Mouse (Mus musculus) forebrain, embryonic 16.5 days (tissue): ENCODE results near the gene Ccdc85a. TPM values are rescaled to one million over a fixed set of nuclear protein-coding genes. Genes with fewer than 3 reads are reported as not detected.

Experiments
- ATAC-seq: fragments of 200-750 bp; cut with Nextera tagmentation; 2 replicates; pipeline ENCODE4 v1.8.0; 2017; ENCODE audit warnings: mild to moderate bottlenecking, moderate library complexity
- H3K27ac ChIP-seq: fragments of 300-500 bp; sonication (generic); 2 replicates; pipeline ENCODE4 v1.5.1; 2014; ENCODE audit warnings: low read length, control low read depth
- H3K27me3 ChIP-seq: fragments of 300-500 bp; sonication (generic); replicated peaks from 2 replicates; pipeline ENCODE4 v1.6.1; 2014; ENCODE audit warnings: low read length; ENCODE audit not compliant: control insufficient read depth, insufficient read depth
- H3K36me3 ChIP-seq: fragments of 300-500 bp; sonication (generic); 2 replicates; pipeline ENCODE4 v1.6.1; 2014; ENCODE audit not compliant: control insufficient read depth, insufficient read depth
- H3K4me1 ChIP-seq: fragments of 300-500 bp; sonication (generic); replicated peaks from 2 replicates; pipeline ENCODE4 v1.6.1; 2014; ENCODE audit warnings: low read length; ENCODE audit not compliant: control insufficient read depth, insufficient read depth
- H3K4me2 ChIP-seq: fragments of 300-500 bp; sonication (generic); 2 replicates; pipeline ENCODE4 v1.6.1; 2014; ENCODE audit warnings: mild to moderate bottlenecking, low read length, control low read depth
- H3K4me3 ChIP-seq: fragments of 300-500 bp; sonication (generic); replicated peaks from 2 replicates; pipeline ENCODE4 v1.5.1; 2014; ENCODE audit warnings: mild to moderate bottlenecking, low read length, control low read depth
- H3K9ac ChIP-seq: fragments of 300-500 bp; sonication (generic); replicated peaks from 2 replicates; pipeline ENCODE4 v1.6.1; 2014; ENCODE audit warnings: low read depth, low read length, control low read depth
- H3K9me3 ChIP-seq: fragments of 300-500 bp; sonication (generic); 2 replicates; pipeline ENCODE4 v1.6.1; 2016; ENCODE audit warnings: low read length; ENCODE audit not compliant: control insufficient read depth
- WGBS: fragments of 180-500 bp; shearing (Covaris S2); extraction: QIAGEN DNeasy Blood & Tissue Kit; methylation state at CpG from one replicate; pipeline ENCODE4 v1.1.7; 2014; 5-methylcytosine and 5-hydroxymethylcytosine counted together
- polyA plus RNA-seq: library from polyadenylated mRNA; unstranded; fragments of >200 nt; fragmentation: Nextera tagmentation; extraction: Ambion mirVana; gene quantifications from 2 replicates; pipeline ENCODE4 v1.2.1, GENCODE M21; 2015

Gene Ccdc85a
- 18.0 and 28.7 TPM in 2 replicates for polyA plus RNA-seq

- ATAC-seq: peak; percentile 98
- no peaks in the 10 kb centered on the region for H3K9me3 ChIP-seq
- H3K9ac ChIP-seq: peak within 1 kb of the TSS; percentile 75
- 0% methylated on average over 25 of the region's 25 CpGs for WGBS
- H3K4me2 ChIP-seq: peak within 1 kb of the TSS; percentile 99
- H3K36me3 ChIP-seq: no peaks in the 10 kb centered on the region
- H3K4me1 ChIP-seq: peaks cover 5% of the 10 kb centered on the region
- peak within 1 kb of the TSS; percentile 57; the same call in 1 of the 2 replicates for H3K27ac ChIP-seq
- H3K4me3 ChIP-seq: peak within 1 kb of the TSS; percentile 67
- peaks cover 6% of the 10 kb centered on the region; the same call in 1 of the 2 replicates for H3K27me3 ChIP-seq
These were observed at the start of gene Ccdc85a for GRCm38 (mm10) chr11:28583911-28584434. Ccdc85a (minus strand) TSS chr11:28584324.

GRCm38 (mm10) chr11:28633571-28634125, 49.5 kb upstream of the Ccdc85a start:
- Histone ChIP-seq H3K27ac (no peak overlapping the region), H3K4me2 (no peak overlapping the region), H3K36me3 (no peaks in the 10 kb centered on the region), H3K27me3 (no peaks in the 10 kb centered on the region), H3K4me1 (no peaks in the 10 kb centered on the region), H3K4me3 (no peak overlapping the region), H3K9ac (no peak overlapping the region), H3K9me3 (no peaks in the 10 kb centered on the region)
- no peak for ATAC-seq
- 26% methylated on average over 1 of the region's 1 CpGs for WGBS

- no peak for ATAC-seq
- WGBS: 92% methylated on average over 1 of the region's 1 CpGs
These were observed 49.0 kb upstream of the Ccdc85a start for GRCm38 (mm10) chr11:28633093-28633492.

GRCm38 (mm10) chr11:28630771-28631170, 46.6 kb upstream of the Ccdc85a start:
- WGBS: 85% methylated on average over 2 of the region's 2 CpGs
- Histone ChIP-seq H3K4me1 (no peaks in the 10 kb centered on the region), H3K27me3 (no peaks in the 10 kb centered on the region), H3K9ac (no peak overlapping the region), H3K4me3 (no peak overlapping the region), H3K4me2 (no peak overlapping the region), H3K9me3 (no peaks in the 10 kb centered on the region), H3K27ac (no peak overlapping the region), H3K36me3 (no peaks in the 10 kb centered on the region)
- no peak for ATAC-seq

More at GRCm38 (mm10) chr11:28633093-28633492, 49.0 kb upstream of the Ccdc85a start:
- Histone ChIP-seq H3K27ac (no peak overlapping the region), H3K9ac (no peak overlapping the region), H3K27me3 (no peaks in the 10 kb centered on the region), H3K4me1 (no peaks in the 10 kb centered on the region), H3K4me3 (no peak overlapping the region), H3K4me2 (no peak overlapping the region), H3K36me3 (no peaks in the 10 kb centered on the region), H3K9me3 (no peaks in the 10 kb centered on the region)

- Histone ChIP-seq H3K9me3 (no peaks in the 10 kb centered on the region), H3K36me3 (no peaks in the 10 kb centered on the region), H3K4me2 (no peak overlapping the region), H3K4me1 (no peaks in the 10 kb centered on the region), H3K9ac (no peak overlapping the region), H3K4me3 (no peak overlapping the region), H3K27ac (no peak overlapping the region), H3K27me3 (no peaks in the 10 kb centered on the region)
- no peak for ATAC-seq
These were observed 26.8 kb upstream of the Ccdc85a start for GRCm38 (mm10) chr11:28610781-28611491.

- peak overlapping the region; percentile 99 for H3K4me2 ChIP-seq
- no peaks in the 10 kb centered on the region for H3K36me3 ChIP-seq
- H3K27ac ChIP-seq: peak overlapping the region; percentile 57; the same call in 1 of the 2 replicates
- ATAC-seq: peak; percentile 38
- H3K9me3 ChIP-seq: no peaks in the 10 kb centered on the region
- peaks cover 6% of the 10 kb centered on the region; the same call in 1 of the 2 replicates for H3K27me3 ChIP-seq
- peaks cover 5% of the 10 kb centered on the region for H3K4me1 ChIP-seq
- peak overlapping the region; percentile 67 for H3K4me3 ChIP-seq
- under 1% methylated on average over 63 of the region's 63 CpGs for WGBS
- H3K9ac ChIP-seq: peak overlapping the region; percentile 75
These were observed 800 bp downstream of the Ccdc85a start for GRCm38 (mm10) chr11:28583138-28583910.

GRCm38 (mm10) chr11:28582218-28582617, 1.9 kb downstream of the Ccdc85a start:
- H3K4me2 ChIP-seq: peak overlapping the region; percentile 99
- H3K4me3 ChIP-seq: peak overlapping the region; percentile 67
- no peaks in the 10 kb centered on the region for H3K36me3 ChIP-seq
- ATAC-seq: no peak
- H3K9me3 ChIP-seq: no peaks in the 10 kb centered on the region
- H3K9ac ChIP-seq: no peak overlapping the region
- no peak overlapping the region for H3K27ac ChIP-seq
- 17% methylated on average over 5 of the region's 5 CpGs for WGBS
- peaks cover 6% of the 10 kb centered on the region; the same call in 1 of the 2 replicates for H3K27me3 ChIP-seq
- H3K4me1 ChIP-seq: peaks cover 5% of the 10 kb centered on the region

GRCm38 (mm10) chr11:28572423-28572822, 11.7 kb downstream of the Ccdc85a start:
- no peak overlapping the region for H3K4me3 ChIP-seq
- no peak overlapping the region for H3K9ac ChIP-seq
- H3K9me3 ChIP-seq: no peaks in the 10 kb centered on the region
- no peak overlapping the region for H3K27ac ChIP-seq
- H3K4me1 ChIP-seq: no peaks in the 10 kb centered on the region
- 96% methylated on average over 1 of the region's 1 CpGs for WGBS
- no peaks in the 10 kb centered on the region for H3K36me3 ChIP-seq
- no peaks in the 10 kb centered on the region for H3K27me3 ChIP-seq
- ATAC-seq: no peak
- H3K4me2 ChIP-seq: no peak overlapping the region

- ATAC-seq: peak; percentile 70
- no peak overlapping the region for H3K4me2 ChIP-seq
- no peaks in the 10 kb centered on the region for H3K36me3 ChIP-seq
- no peaks in the 10 kb centered on the region for H3K9me3 ChIP-seq
- no peaks in the 10 kb centered on the region for H3K4me1 ChIP-seq
- H3K9ac ChIP-seq: no peak overlapping the region
- H3K4me3 ChIP-seq: no peak overlapping the region
- H3K27ac ChIP-seq: no peak overlapping the region
- no peaks in the 10 kb centered on the region for H3K27me3 ChIP-seq
These were observed 27.7 kb downstream of the Ccdc85a start for GRCm38 (mm10) chr11:28556420-28556819.
